Mouse (Mus musculus): ENCODE measurements around the gene Stxbp5. TPM values are rescaled to one million over a fixed set of nuclear protein-coding genes. Genes with fewer than 3 reads are reported as not detected.

Gene Stxbp5
- total and polyA plus RNA-seq, 3 experiments, result 12.3 to 82.2 (median 19.6) TPM

DNA sequence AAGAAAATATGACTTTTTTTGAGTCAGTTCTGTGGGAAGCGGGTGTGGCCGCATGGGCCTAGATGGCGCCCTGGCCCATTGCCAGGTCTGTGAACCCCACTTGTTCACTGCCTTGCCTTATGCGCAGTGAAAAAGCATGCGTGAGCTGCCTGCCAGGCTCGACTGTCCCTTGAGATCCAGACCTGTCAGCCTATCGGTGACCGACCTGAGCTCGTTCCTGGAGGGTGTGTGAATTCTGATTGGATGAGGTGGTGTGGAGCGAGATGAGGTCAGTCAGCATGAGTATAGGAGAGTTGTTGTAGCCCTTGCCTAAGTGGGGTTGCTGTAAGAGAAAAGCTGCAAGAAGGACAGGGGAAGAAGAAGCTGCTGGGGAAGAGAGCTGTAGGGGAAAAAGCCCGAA lies 114.4 kb downstream of the Stxbp5 start:
- H3K9me3 ChIP-seq (replicated peaks; ENCODE audit: insufficient read depth, low read length), result no peaks in the 10 kb centered on the region
- no peak overlapping the region for H3K27ac ChIP-seq (ENCODE audit: control insufficient read depth, low read depth, low read length)
- H3K9ac ChIP-seq (ENCODE audit: control insufficient read depth, low read depth, low read length, poor library complexity, severe bottlenecking), result no peak overlapping the region
- peak; percentile 48 for DNase-seq (ENCODE audit: low read depth, low spot score)
- TF ChIP-seq ELF1 (IDR thresholded peaks at IDR 0.05; ENCODE audit: low read depth, low read length) (no peak), TAL1 (IDR thresholded peaks at IDR 0.05; ENCODE audit: low read length) (no peak), TCF12 (IDR thresholded peaks at IDR 0.05; ENCODE audit: low read depth, low read length) (no peak), ZKSCAN1 (IDR thresholded peaks at IDR 0.05; ENCODE audit: low read depth, low read length) (no peak), SMC3 (IDR thresholded peaks at IDR 0.05; ENCODE audit: low read depth, low read length) (no peak), POLR2AphosphoS2 (IDR thresholded peaks at IDR 0.05; ENCODE audit: low read length) (no peak), E2F4 (IDR thresholded peaks at IDR 0.05; ENCODE audit: borderline replicate concordance, low read depth, low read length) (no peak), ETS1 (IDR thresholded peaks at IDR 0.05; ENCODE audit: low read depth, low read length) (no peak), USF2 (IDR thresholded peaks at IDR 0.05; ENCODE audit: borderline replicate concordance in 1 of 2, insufficient read depth in 1 of 2, low read depth in 1 of 2, low read length in 2 of 2) (no peak), NRF1 (IDR thresholded peaks at IDR 0.05; ENCODE audit: insufficient read depth, low read depth, low read length, poor library complexity, severe bottlenecking) (no peak), JUND (IDR thresholded peaks at IDR 0.05; ENCODE audit: low read depth, low read length) (no peak), GABPA (IDR thresholded peaks at IDR 0.05; ENCODE audit: low read depth, low read length) (no peak), MYC (IDR thresholded peaks at IDR 0.05; ENCODE audit: low read depth, low read length) (no peak), RCOR1 (IDR thresholded peaks at IDR 0.05; ENCODE audit: low read depth, low read length) (no peak), ZNF384 (IDR thresholded peaks at IDR 0.05; ENCODE audit: low read depth, low read length) (no peak), CTCF (IDR thresholded peaks at IDR 0.05 in 2 of 3, conservative IDR thresholded peaks at IDR 0.05 in 1 of 3; ENCODE audit: control insufficient read depth in 1 of 3, insufficient read depth in 1 of 3, low read depth in 2 of 3, low read length in 3 of 3, poor library complexity in 1 of 3, severe bottlenecking in 1 of 3) (no peak), USF1 (IDR thresholded peaks at IDR 0.05; ENCODE audit: low read depth, low read length) (no peak)
- peaks cover 0 to 2% of the 10 kb centered on the region in 2 experiments; a peak in 2 of 4 replicates for H3K36me3 ChIP-seq (ENCODE audit: control insufficient read depth in 1 of 2, insufficient read depth in 2 of 2, low read length in 2 of 2)
- no peak overlapping the region for H3K4me3 ChIP-seq (ENCODE audit: control insufficient read depth in 1 of 2, insufficient read depth in 1 of 2, low read depth in 2 of 2, low read length in 2 of 2)
- no peaks in the 10 kb centered on the region for H3K4me1 ChIP-seq (ENCODE audit: control insufficient read depth in 1 of 2, insufficient read depth in 2 of 2, low read length in 2 of 2)
- H3K79me2 ChIP-seq (ENCODE audit: control insufficient read depth, insufficient read depth, low read length, poor library complexity), result no peaks in the 10 kb centered on the region
- no peaks in the 10 kb centered on the region for H3K27me3 ChIP-seq (ENCODE audit: control insufficient read depth in 1 of 2, insufficient read depth in 2 of 2, low read length in 2 of 2)

DNA sequence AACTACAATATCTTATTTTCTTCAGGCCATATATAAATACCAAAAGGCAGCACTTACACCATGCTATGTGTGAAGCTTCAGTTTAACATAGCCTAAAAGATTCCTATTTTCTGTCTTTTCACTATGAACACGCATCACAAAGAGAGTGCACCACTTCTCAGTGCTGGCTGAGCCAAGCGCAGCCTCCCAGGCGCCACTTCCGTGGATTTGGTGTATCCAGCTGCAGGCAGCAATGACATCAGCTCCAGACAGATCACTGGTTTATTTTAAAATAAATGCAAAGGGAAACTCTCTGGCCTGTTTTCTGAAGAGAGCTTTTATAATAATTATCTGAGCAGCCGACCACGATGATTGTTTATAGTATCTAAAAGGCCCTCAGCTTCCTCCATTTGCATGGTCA lies 115.2 kb downstream of the Stxbp5 start:
- peaks cover 0 to 2% of the 10 kb centered on the region in 2 experiments; a peak in 2 of 4 replicates for H3K36me3 ChIP-seq (ENCODE audit: control insufficient read depth in 1 of 2, insufficient read depth in 2 of 2, low read length in 2 of 2)
- no peak for TF ChIP-seq USF1 (IDR thresholded peaks at IDR 0.05; ENCODE audit: low read depth, low read length)
- no peak for TF ChIP-seq GATA1 (IDR thresholded peaks at IDR 0.05; ENCODE audit: low read depth, low read length)
- no peak for TF ChIP-seq CHD1 (IDR thresholded peaks at IDR 0.05; ENCODE audit: low read depth, low read length)
- TF ChIP-seq JUND (IDR thresholded peaks at IDR 0.05; ENCODE audit: low read depth, low read length), result no peak
- TF ChIP-seq ZC3H11A (IDR thresholded peaks at IDR 0.05; ENCODE audit: low read depth, low read length), result no peak
- no peak for TF ChIP-seq RAD21 (IDR thresholded peaks at IDR 0.05; ENCODE audit: low read depth, low read length)
- TF ChIP-seq SIN3A (IDR thresholded peaks at IDR 0.05; ENCODE audit: low read length), result no peak
- TF ChIP-seq CTCF (IDR thresholded peaks at IDR 0.05 in 2 of 3, conservative IDR thresholded peaks at IDR 0.05 in 1 of 3; ENCODE audit: control insufficient read depth in 1 of 3, insufficient read depth in 1 of 3, low read depth in 2 of 3, low read length in 3 of 3, poor library complexity in 1 of 3, severe bottlenecking in 1 of 3), result no peak
- no peak for TF ChIP-seq POLR2AphosphoS5 (IDR thresholded peaks at IDR 0.05; ENCODE audit: borderline replicate concordance, low read depth, low read length)

More for the DNA sequence above, 115.2 kb downstream of the Stxbp5 start:
- Histone ChIP-seq H3K4me1 (ENCODE audit: control insufficient read depth in 1 of 2, insufficient read depth in 2 of 2, low read length in 2 of 2) (no peaks in the 10 kb centered on the region), H3K27ac (ENCODE audit: control insufficient read depth, low read depth, low read length) (no peak overlapping the region), H3K27me3 (ENCODE audit: control insufficient read depth in 1 of 2, insufficient read depth in 2 of 2, low read length in 2 of 2) (no peaks in the 10 kb centered on the region), H3K9me3 (replicated peaks; ENCODE audit: insufficient read depth, low read length) (no peaks in the 10 kb centered on the region), H3K4me3 (ENCODE audit: control insufficient read depth in 1 of 2, insufficient read depth in 1 of 2, low read depth in 2 of 2, low read length in 2 of 2) (no peak overlapping the region), H3K9ac (ENCODE audit: control insufficient read depth, low read depth, low read length, poor library complexity, severe bottlenecking) (no peak overlapping the region), H3K79me2 (ENCODE audit: control insufficient read depth, insufficient read depth, low read length, poor library complexity) (no peaks in the 10 kb centered on the region)
- DNase-seq (ENCODE audit: low read depth, low spot score), result no peak

All from MEL (cell line).